Mouse (Mus musculus): Measurements from ENCODE around the gene St3gal5. TPM values are rescaled to one million over a fixed set of nuclear protein-coding genes. Genes with fewer than 3 reads are reported as not detected.

Gene St3gal5
- polyA plus RNA-seq, 1 experiment from 2014 or later = 28.8 TPM

GRCm38 (mm10) chr6:72081318-72082024 is 15.9 kb upstream of the St3gal5 start:
- WGBS = 91% methylated on average over 13 of the region's 13 CpGs
- Histone ChIP-seq H3K4me2 (ENCODE audit: low read depth, low read length) (no peak overlapping the region), H3K4me1 (ENCODE audit: control insufficient read depth, insufficient read depth, low read length) (no peaks in the 10 kb centered on the region), H3K36me3 (replicated peaks; ENCODE audit: control insufficient read depth, insufficient read depth, low read depth, low read length) (no peaks in the 10 kb centered on the region), H3K27ac (replicated peaks; ENCODE audit: low read depth, low read length) (no peak overlapping the region), H3K9ac (replicated peaks; ENCODE audit: low read length) (no peak overlapping the region), H3K27me3 (ENCODE audit: control insufficient read depth, insufficient read depth, low read length) (no peaks in the 10 kb centered on the region), H3K4me3 (ENCODE audit: low read depth, low read length) (no peak overlapping the region), H3K9me3 (replicated peaks; ENCODE audit: control insufficient read depth, low read length) (no peaks in the 10 kb centered on the region)
- ATAC-seq (replicated peaks; ENCODE audit: insufficient number of reproducible peaks, low FRiP score, low TSS enrichment, low read depth) (no peak), DNase-seq (ENCODE audit: low spot score) (no peak)

- Histone ChIP-seq H3K9me3 (replicated peaks; ENCODE audit: control insufficient read depth, low read length) (no peaks in the 10 kb centered on the region), H3K4me2 (ENCODE audit: low read depth, low read length) (no peak overlapping the region), H3K36me3 (replicated peaks; ENCODE audit: control insufficient read depth, insufficient read depth, low read depth, low read length) (no peaks in the 10 kb centered on the region), H3K4me1 (ENCODE audit: control insufficient read depth, insufficient read depth, low read length) (no peaks in the 10 kb centered on the region), H3K27me3 (ENCODE audit: control insufficient read depth, insufficient read depth, low read length) (no peaks in the 10 kb centered on the region), H3K4me3 (ENCODE audit: low read depth, low read length) (no peak overlapping the region), H3K9ac (replicated peaks; ENCODE audit: low read length) (no peak overlapping the region), H3K27ac (replicated peaks; ENCODE audit: low read depth, low read length) (no peak overlapping the region)
- no peak for DNase-seq (ENCODE audit: low spot score)
- 79% methylated on average over 5 of the region's 5 CpGs for WGBS
- no peak for ATAC-seq (replicated peaks; ENCODE audit: insufficient number of reproducible peaks, low FRiP score, low TSS enrichment, low read depth)
These were observed 10.0 kb upstream of the St3gal5 start for GRCm38 (mm10) chr6:72087402-72087801.

- DNase-seq (ENCODE audit: low spot score) (no peak), ATAC-seq (replicated peaks; ENCODE audit: insufficient number of reproducible peaks, low FRiP score, low TSS enrichment, low read depth) (no peak)
- WGBS = 88% methylated on average over 5 of the region's 5 CpGs
- H3K9ac ChIP-seq (replicated peaks; ENCODE audit: low read length) = no peak overlapping the region
- no peaks in the 10 kb centered on the region for H3K9me3 ChIP-seq (replicated peaks; ENCODE audit: control insufficient read depth, low read length)
- H3K27ac ChIP-seq (replicated peaks; ENCODE audit: low read depth, low read length) = no peak overlapping the region
- no peak overlapping the region for H3K4me3 ChIP-seq (ENCODE audit: low read depth, low read length)
- H3K4me1 ChIP-seq (ENCODE audit: control insufficient read depth, insufficient read depth, low read length) = no peaks in the 10 kb centered on the region
- no peaks in the 10 kb centered on the region for H3K27me3 ChIP-seq (ENCODE audit: control insufficient read depth, insufficient read depth, low read length)
- no peak overlapping the region for H3K4me2 ChIP-seq (ENCODE audit: low read depth, low read length)
- H3K36me3 ChIP-seq (replicated peaks; ENCODE audit: control insufficient read depth, insufficient read depth, low read depth, low read length) = no peaks in the 10 kb centered on the region
These were observed 7.5 kb upstream of the St3gal5 start for GRCm38 (mm10) chr6:72089865-72090264.

GRCm38 (mm10) chr6:72091007-72091406 is 6.4 kb upstream of the St3gal5 start:
- Histone ChIP-seq H3K36me3 (replicated peaks; ENCODE audit: control insufficient read depth, insufficient read depth, low read depth, low read length) (no peaks in the 10 kb centered on the region), H3K9ac (replicated peaks; ENCODE audit: low read length) (no peak overlapping the region), H3K27ac (replicated peaks; ENCODE audit: low read depth, low read length) (no peak overlapping the region; the same call in 1 of the 2 replicates), H3K27me3 (ENCODE audit: control insufficient read depth, insufficient read depth, low read length) (no peaks in the 10 kb centered on the region), H3K9me3 (replicated peaks; ENCODE audit: control insufficient read depth, low read length) (no peaks in the 10 kb centered on the region), H3K4me1 (ENCODE audit: control insufficient read depth, insufficient read depth, low read length) (no peaks in the 10 kb centered on the region), H3K4me3 (ENCODE audit: low read depth, low read length) (no peak overlapping the region), H3K4me2 (ENCODE audit: low read depth, low read length) (no peak overlapping the region)
- ATAC-seq (replicated peaks; ENCODE audit: insufficient number of reproducible peaks, low FRiP score, low TSS enrichment, low read depth) = no peak
- DNase-seq (ENCODE audit: low spot score) = peak; percentile 63
- 49% methylated on average over 6 of the region's 6 CpGs for WGBS

- Histone ChIP-seq H3K9me3 (replicated peaks; ENCODE audit: control insufficient read depth, low read length) (no peaks in the 10 kb centered on the region), H3K27ac (replicated peaks; ENCODE audit: low read depth, low read length) (no peak overlapping the region), H3K9ac (replicated peaks; ENCODE audit: low read length) (no peak overlapping the region), H3K4me1 (ENCODE audit: control insufficient read depth, insufficient read depth, low read length) (no peaks in the 10 kb centered on the region), H3K36me3 (replicated peaks; ENCODE audit: control insufficient read depth, insufficient read depth, low read depth, low read length) (no peaks in the 10 kb centered on the region), H3K4me3 (ENCODE audit: low read depth, low read length) (no peak overlapping the region), H3K27me3 (ENCODE audit: control insufficient read depth, insufficient read depth, low read length) (no peaks in the 10 kb centered on the region), H3K4me2 (ENCODE audit: low read depth, low read length) (no peak overlapping the region)
- ATAC-seq (replicated peaks; ENCODE audit: insufficient number of reproducible peaks, low FRiP score, low TSS enrichment, low read depth) = no peak
- no peak for DNase-seq (ENCODE audit: low spot score)
- 92% methylated on average over 1 of the region's 1 CpGs for WGBS
These were observed 4.3 kb upstream of the St3gal5 start for GRCm38 (mm10) chr6:72093121-72093520.

- 60% methylated on average over 5 of the region's 5 CpGs for WGBS
- no peaks in the 10 kb centered on the region for H3K27me3 ChIP-seq (ENCODE audit: control insufficient read depth, insufficient read depth, low read length)
- no peak for ATAC-seq (replicated peaks; ENCODE audit: insufficient number of reproducible peaks, low FRiP score, low TSS enrichment, low read depth)
- DNase-seq (ENCODE audit: low spot score) = no peak
- H3K9me3 ChIP-seq (replicated peaks; ENCODE audit: control insufficient read depth, low read length) = no peaks in the 10 kb centered on the region
- no peak overlapping the region for H3K4me3 ChIP-seq (ENCODE audit: low read depth, low read length)
- no peaks in the 10 kb centered on the region for H3K36me3 ChIP-seq (replicated peaks; ENCODE audit: control insufficient read depth, insufficient read depth, low read depth, low read length)
- no peak overlapping the region for H3K27ac ChIP-seq (replicated peaks; ENCODE audit: low read depth, low read length)
- H3K9ac ChIP-seq (replicated peaks; ENCODE audit: low read length) = no peak overlapping the region
- no peak overlapping the region for H3K4me2 ChIP-seq (ENCODE audit: low read depth, low read length)
- H3K4me1 ChIP-seq (ENCODE audit: control insufficient read depth, insufficient read depth, low read length) = no peaks in the 10 kb centered on the region
These were observed 1.2 kb upstream of the St3gal5 start for GRCm38 (mm10) chr6:72096217-72096616.

GRCm38 (mm10) chr6:72096669-72097068 is 723 bp upstream of the St3gal5 start:
- Histone ChIP-seq H3K4me2 (ENCODE audit: low read depth, low read length) (peak overlapping the region; percentile 98; the same call in 1 of the 2 replicates), H3K9ac (replicated peaks; ENCODE audit: low read length) (no peak overlapping the region), H3K4me1 (ENCODE audit: control insufficient read depth, insufficient read depth, low read length) (no peaks in the 10 kb centered on the region), H3K9me3 (replicated peaks; ENCODE audit: control insufficient read depth, low read length) (no peaks in the 10 kb centered on the region), H3K4me3 (ENCODE audit: low read depth, low read length) (peak overlapping the region; percentile 71), H3K36me3 (replicated peaks; ENCODE audit: control insufficient read depth, insufficient read depth, low read depth, low read length) (no peaks in the 10 kb centered on the region), H3K27ac (replicated peaks; ENCODE audit: low read depth, low read length) (no peak overlapping the region), H3K27me3 (ENCODE audit: control insufficient read depth, insufficient read depth, low read length) (no peaks in the 10 kb centered on the region)
- no peak for DNase-seq (ENCODE audit: low spot score)
- ATAC-seq (replicated peaks; ENCODE audit: insufficient number of reproducible peaks, low FRiP score, low TSS enrichment, low read depth) = no peak
- 57% methylated on average over 8 of the region's 8 CpGs for WGBS

GRCm38 (mm10) chr6:72098021-72098655 is 746 bp downstream of the St3gal5 start:
- Histone ChIP-seq H3K36me3 (replicated peaks; ENCODE audit: control insufficient read depth, insufficient read depth, low read depth, low read length) (no peaks in the 10 kb centered on the region), H3K9ac (replicated peaks; ENCODE audit: low read length) (peak overlapping the region; percentile 85), H3K27ac (replicated peaks; ENCODE audit: low read depth, low read length) (peak overlapping the region; percentile 81), H3K9me3 (replicated peaks; ENCODE audit: control insufficient read depth, low read length) (no peaks in the 10 kb centered on the region), H3K27me3 (ENCODE audit: control insufficient read depth, insufficient read depth, low read length) (no peaks in the 10 kb centered on the region), H3K4me2 (ENCODE audit: low read depth, low read length) (peak overlapping the region; percentile 98), H3K4me3 (ENCODE audit: low read depth, low read length) (peak overlapping the region; percentile 71), H3K4me1 (ENCODE audit: control insufficient read depth, insufficient read depth, low read length) (no peaks in the 10 kb centered on the region)
- peak; percentile 48 for DNase-seq (ENCODE audit: low spot score)
- 0 out of 2 replicates have a peak, but pooled peaks have one; percentile 7 for ATAC-seq (replicated peaks; ENCODE audit: insufficient number of reproducible peaks, low FRiP score, low TSS enrichment, low read depth)
- 3% methylated on average over 15 of the region's 15 CpGs for WGBS

All from embryonic facial prominence, embryonic 11.5 days (tissue).